Mouse (Mus musculus): ENCODE measurements around the gene Serpini1.

- no peak for TF ChIP-seq POLR2A (IDR thresholded peaks at IDR 0.05; ENCODE audit: low read depth, low read length)
- TF ChIP-seq CTCF (IDR thresholded peaks at IDR 0.05; ENCODE audit: extremely low read depth, insufficient read length, insufficient replicate concordance, low read depth, low read length): no peak
Observed at GRCm38 (mm10) chr3:75544287-75544686, 13.1 kb upstream of the Serpini1 start.

Data from small intestine, adult 2 months (tissue).